Mouse (Mus musculus): ENCODE measurements around the gene Cachd1.

The Cachd1 gene

GRCm38 (mm10) chr4:100996060-100996651 lies 219.7 kb downstream of the Cachd1 start:
- no peak for DNase-seq

GRCm38 (mm10) chr4:100998145-100998544 lies 221.7 kb downstream of the Cachd1 start:
- DNase-seq = peak; percentile 43

GRCm38 (mm10) chr4:100998906-100999305 lies 222.4 kb downstream of the Cachd1 start:
- no peak for DNase-seq

- no peak for DNase-seq
Measured at GRCm38 (mm10) chr4:101000622-101001021, 224.1 kb downstream of the Cachd1 start.

GRCm38 (mm10) chr4:101001073-101001472 lies 224.6 kb downstream of the Cachd1 start:
- DNase-seq = no peak

- no peak for DNase-seq
Measured at GRCm38 (mm10) chr4:101002961-101003360, 226.5 kb downstream of the Cachd1 start.

GRCm38 (mm10) chr4:101008362-101008769 lies 231.9 kb downstream of the Cachd1 start:
- DNase-seq = no peak

- no peak for DNase-seq
Measured at GRCm38 (mm10) chr4:101009092-101009491, 232.6 kb downstream of the Cachd1 start.

GRCm38 (mm10) chr4:101017806-101018205 lies 241.3 kb downstream of the Cachd1 start:
- DNase-seq = no peak

GRCm38 (mm10) chr4:101020596-101020995 lies 244.1 kb downstream of the Cachd1 start, which contains the start of gene Gm10577:
TSS of gene Gm10577 (minus strand) at chr4:101020696.
- DNase-seq = no peak

- no peak for DNase-seq
Measured at GRCm38 (mm10) chr4:101026566-101026965, 250.1 kb downstream of the Cachd1 start.

- DNase-seq = no peak
Measured at GRCm38 (mm10) chr4:101026995-101027394, 250.5 kb downstream of the Cachd1 start.

GRCm38 (mm10) chr4:101027852-101028411 lies 251.5 kb downstream of the Cachd1 start:
- DNase-seq = no peak

- DNase-seq = no peak
Measured at GRCm38 (mm10) chr4:101033047-101033446, 256.6 kb downstream of the Cachd1 start.

GRCm38 (mm10) chr4:101035131-101035530 lies 258.7 kb downstream of the Cachd1 start:
- DNase-seq = no peak

- no peak for DNase-seq
Measured at GRCm38 (mm10) chr4:101037156-101037555, 260.7 kb downstream of the Cachd1 start.

GRCm38 (mm10) chr4:101043691-101044090 lies 267.2 kb downstream of the Cachd1 start:
- no peak for DNase-seq

- DNase-seq = no peak
Measured at GRCm38 (mm10) chr4:101044149-101044548, 267.7 kb downstream of the Cachd1 start.

GRCm38 (mm10) chr4:101046576-101046975 lies 270.1 kb downstream of the Cachd1 start:
- DNase-seq = no peak

- no peak for DNase-seq
Measured at GRCm38 (mm10) chr4:101062146-101062545, 285.7 kb downstream of the Cachd1 start.

- no peak for DNase-seq
Measured at GRCm38 (mm10) chr4:101066401-101066800, 289.9 kb downstream of the Cachd1 start.

GRCm38 (mm10) chr4:101068786-101069153 lies 292.3 kb downstream of the Cachd1 start, which contains the start of gene Raver2:
TSS of gene Raver2 (plus strand) at chr4:101068983.
- peak; percentile 57 for DNase-seq

- DNase-seq = peak; percentile 31
Measured at GRCm38 (mm10) chr4:101069154-101069971, 292.9 kb downstream of the Cachd1 start.

GRCm38 (mm10) chr4:101071570-101071969 lies 295.1 kb downstream of the Cachd1 start:
- DNase-seq = no peak

Data from kidney, adult 18-20 months (tissue).